Mouse (Mus musculus) heart, embryonic 13.5 days (tissue): Measurements from ENCODE around the gene Arrdc4. TPM values are rescaled to one million over a fixed set of nuclear protein-coding genes. Genes with fewer than 3 reads are reported as not detected.
A peak's percentile ranks its signal among the peaks of the same experiment; 100 is the strongest.

Experiments used
- ATAC-seq: fragments of 200-750 bp; cut with Nextera tagmentation; 2 replicates; pipeline ENCODE4 v1.8.0; 2017; ENCODE audit warnings: moderate TSS enrichment; ENCODE audit not compliant: insufficient number of reproducible peaks, low FRiP score, low TSS enrichment; ENCODE audit errors: extremely low read depth
- H3K27ac ChIP-seq: fragments of 300-500 bp; sonication (generic); replicated peaks from 2 replicates; pipeline ENCODE4 v1.5.1; 2015; ENCODE audit warnings: moderate library complexity, mild to moderate bottlenecking, inconsistent platforms
- H3K27me3 ChIP-seq: fragments of 300-500 bp; sonication (generic); replicated peaks from 2 replicates; pipeline ENCODE4 v1.6.1; 2015; ENCODE audit warnings: mild to moderate bottlenecking, inconsistent platforms
- H3K36me3 ChIP-seq: fragments of 300-500 bp; sonication (generic); 2 replicates; pipeline ENCODE4 v1.6.1; 2015; ENCODE audit warnings: mild to moderate bottlenecking, inconsistent platforms
- H3K4me1 ChIP-seq: fragments of 300-500 bp; sonication (generic); 2 replicates; pipeline ENCODE4 v1.6.1; 2015; ENCODE audit warnings: inconsistent platforms
- H3K4me2 ChIP-seq: fragments of 300-500 bp; sonication (generic); 2 replicates; pipeline ENCODE4 v1.6.1; 2015; ENCODE audit warnings: inconsistent platforms, mild to moderate bottlenecking, moderate library complexity
- H3K4me3 ChIP-seq: fragments of 300-500 bp; sonication (generic); 2 replicates; pipeline ENCODE4 v1.5.1; 2015; ENCODE audit warnings: moderate library complexity, mild to moderate bottlenecking, inconsistent platforms
- H3K9ac ChIP-seq: fragments of 300-500 bp; sonication (generic); 2 replicates; pipeline ENCODE4 v1.6.1; 2015; ENCODE audit warnings: inconsistent platforms, mild to moderate bottlenecking, moderate library complexity
- H3K9me3 ChIP-seq: fragments of 300-500 bp; sonication (generic); 2 replicates; pipeline ENCODE4 v1.6.1; 2016; ENCODE audit warnings: inconsistent platforms
- WGBS: fragments of 180-500 bp; shearing (Covaris S2); methylation state at CpG from one replicate; pipeline ENCODE4 v1.1.7; 2015; ENCODE audit warnings: mixed read lengths; 5-methylcytosine and 5-hydroxymethylcytosine counted together
- polyA plus RNA-seq: library from polyadenylated mRNA; unstranded; fragments of >200 nt; fragmentation: Nextera tagmentation; extraction: Ambion mirVana; gene quantifications from 2 replicates; pipeline ENCODE4 v1.2.1, GENCODE M21; 2015

The Arrdc4 gene
- polyA plus RNA-seq, 1 experiment from 2014 or later: 13.6 TPM

DNA sequence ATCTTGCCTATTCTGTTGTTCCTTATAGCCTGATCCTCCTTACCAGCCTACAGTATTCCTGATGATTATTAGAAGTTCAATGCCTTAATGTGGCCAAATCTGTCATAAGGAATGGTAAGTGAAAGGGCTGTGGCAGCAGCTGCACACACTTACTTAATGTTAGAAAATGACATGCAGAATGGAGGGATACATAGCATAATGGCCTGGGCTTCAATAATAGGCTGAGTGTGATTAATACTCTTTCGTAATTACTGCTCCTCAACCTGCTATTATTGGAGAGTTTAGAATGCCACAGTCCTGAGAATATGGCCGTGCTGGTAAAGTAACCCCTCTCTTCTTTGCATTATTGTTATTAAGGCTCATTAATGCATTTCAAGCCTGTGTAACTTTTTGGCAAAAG lies 4.8 kb downstream of the Arrdc4 start:
- H3K27me3 ChIP-seq: no peaks in the 10 kb centered on the region
- peaks cover 56% of the 10 kb centered on the region for H3K36me3 ChIP-seq
- peaks cover 23% of the 10 kb centered on the region for H3K4me1 ChIP-seq
- ATAC-seq: no peak
- no peak overlapping the region for H3K9ac ChIP-seq
- H3K27ac ChIP-seq: no peak overlapping the region
- no peak overlapping the region for H3K4me2 ChIP-seq
- H3K4me3 ChIP-seq: no peak overlapping the region
- 87% methylated on average over 2 of the region's 2 CpGs for WGBS
- H3K9me3 ChIP-seq: no peaks in the 10 kb centered on the region

DNA sequence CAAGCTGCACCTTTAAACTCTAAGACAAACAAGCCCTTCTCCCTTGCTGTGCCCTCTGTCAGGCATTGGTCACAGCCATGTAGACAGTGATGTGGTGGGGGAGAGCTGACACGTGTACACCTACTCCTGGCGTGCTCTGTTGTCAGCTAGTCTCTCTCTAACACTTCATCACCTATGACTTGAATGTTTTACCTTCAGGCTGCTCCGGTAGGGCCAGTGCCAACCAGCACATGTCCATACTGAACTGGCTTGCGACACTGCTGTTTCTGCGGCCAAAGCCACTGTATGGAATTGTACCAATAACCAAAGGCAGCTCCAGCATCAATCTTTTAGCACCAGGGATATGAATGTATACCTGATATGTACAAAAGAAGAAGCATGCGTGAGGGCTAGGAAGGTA lies 8.3 kb downstream of the Arrdc4 start:
- Histone ChIP-seq H3K36me3 (peaks cover 82% of the 10 kb centered on the region), H3K9me3 (no peaks in the 10 kb centered on the region), H3K27me3 (no peaks in the 10 kb centered on the region), H3K4me2 (no peak overlapping the region), H3K4me1 (no peaks in the 10 kb centered on the region), H3K4me3 (no peak overlapping the region), H3K9ac (no peak overlapping the region), H3K27ac (no peak overlapping the region)
- WGBS: 83% methylated on average over 6 of the region's 6 CpGs
- no peak for ATAC-seq

DNA sequence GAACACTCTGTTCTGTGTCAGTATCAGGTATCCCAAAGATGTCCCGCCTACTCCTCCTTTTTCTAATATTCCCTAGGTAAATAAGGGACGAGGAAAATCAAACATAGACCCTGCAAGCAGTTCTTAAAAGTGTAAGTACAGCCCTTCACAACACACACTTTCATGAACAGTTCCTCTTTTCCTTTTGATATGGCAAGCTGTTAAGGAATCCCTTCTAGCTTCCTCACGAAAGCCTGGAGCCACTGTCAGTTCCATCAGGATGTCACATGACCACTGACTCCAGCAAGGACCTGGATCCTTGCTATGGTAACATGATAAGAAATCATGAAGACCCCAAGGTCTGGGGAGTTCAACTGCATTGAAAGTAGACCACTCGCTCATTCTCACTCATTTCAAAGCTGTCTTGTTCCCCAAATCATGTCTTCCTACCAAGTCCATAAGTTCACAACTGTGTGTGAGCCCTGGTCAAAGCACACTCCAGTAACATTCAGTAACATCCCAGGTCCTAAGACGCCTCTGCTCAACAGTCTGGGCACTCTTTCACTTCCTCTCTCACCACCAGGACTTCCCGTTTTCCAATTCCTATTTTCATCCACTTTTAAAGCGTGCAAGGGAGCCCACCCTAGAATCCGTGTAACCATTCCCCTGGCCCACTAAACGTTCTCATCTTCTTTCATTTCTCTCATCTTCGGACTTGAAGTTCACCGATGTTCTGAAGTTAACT lies 10.2 kb downstream of the Arrdc4 start:
- 74% methylated on average over 11 of the region's 11 CpGs for WGBS
- Histone ChIP-seq H3K4me2 (no peak overlapping the region), H3K4me3 (no peak overlapping the region), H3K4me1 (no peaks in the 10 kb centered on the region), H3K9ac (no peak overlapping the region), H3K27ac (no peak overlapping the region), H3K9me3 (no peaks in the 10 kb centered on the region), H3K36me3 (peaks cover 72% of the 10 kb centered on the region), H3K27me3 (no peaks in the 10 kb centered on the region)
- ATAC-seq: no peak

DNA sequence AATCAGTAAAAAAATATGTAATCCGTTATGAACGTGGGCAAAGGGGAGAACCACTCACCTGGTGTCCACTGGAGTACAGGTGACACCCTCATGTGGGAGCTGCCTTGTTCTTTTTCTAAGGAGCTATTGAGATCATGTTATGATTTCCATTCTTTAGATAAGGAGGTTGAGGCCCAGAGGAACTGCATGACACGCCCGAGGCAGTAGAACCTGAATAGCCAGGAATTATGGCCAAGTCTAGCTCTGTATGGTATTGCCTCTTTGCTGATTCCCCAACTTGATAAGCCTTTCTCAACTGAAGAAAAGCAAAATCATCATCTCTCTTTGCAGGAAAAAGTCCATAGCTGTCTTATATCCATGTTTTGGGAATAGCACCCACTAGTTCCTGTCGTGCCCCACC lies 22.7 kb downstream of the Arrdc4 start:
- Histone ChIP-seq H3K36me3 (no peaks in the 10 kb centered on the region), H3K9ac (no peak overlapping the region), H3K4me1 (no peaks in the 10 kb centered on the region), H3K4me3 (no peak overlapping the region), H3K27me3 (no peaks in the 10 kb centered on the region), H3K9me3 (no peaks in the 10 kb centered on the region), H3K27ac (no peak overlapping the region), H3K4me2 (no peak overlapping the region)
- 81% methylated on average over 5 of the region's 5 CpGs for WGBS
- ATAC-seq: no peak

DNA sequence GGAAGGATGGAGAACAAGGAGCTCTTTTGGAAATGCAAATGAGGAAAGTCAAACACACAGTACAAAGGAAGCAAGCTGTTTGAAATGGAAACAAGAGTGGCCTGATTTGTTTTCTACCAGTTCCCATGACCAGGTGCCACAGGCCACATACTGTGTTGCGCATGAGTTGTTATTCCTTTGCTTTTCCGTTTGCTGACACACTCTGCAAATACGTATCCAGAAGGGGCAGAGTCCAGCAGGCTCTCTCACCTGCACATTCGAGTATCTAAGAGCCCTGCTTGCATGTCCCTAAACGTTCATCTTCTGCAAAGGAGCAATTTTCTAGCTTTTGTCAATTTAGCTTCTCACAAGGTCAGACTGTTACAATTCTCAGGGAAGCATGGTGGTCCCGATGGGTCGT lies 24.3 kb downstream of the Arrdc4 start:
- no peaks in the 10 kb centered on the region for H3K27me3 ChIP-seq
- H3K4me3 ChIP-seq: no peak overlapping the region
- no peak overlapping the region for H3K9ac ChIP-seq
- 75% methylated on average over 7 of the region's 7 CpGs for WGBS
- H3K9me3 ChIP-seq: no peaks in the 10 kb centered on the region
- no peak for ATAC-seq
- no peaks in the 10 kb centered on the region for H3K4me1 ChIP-seq
- H3K4me2 ChIP-seq: no peak overlapping the region
- H3K27ac ChIP-seq: no peak overlapping the region
- H3K36me3 ChIP-seq: no peaks in the 10 kb centered on the region

DNA sequence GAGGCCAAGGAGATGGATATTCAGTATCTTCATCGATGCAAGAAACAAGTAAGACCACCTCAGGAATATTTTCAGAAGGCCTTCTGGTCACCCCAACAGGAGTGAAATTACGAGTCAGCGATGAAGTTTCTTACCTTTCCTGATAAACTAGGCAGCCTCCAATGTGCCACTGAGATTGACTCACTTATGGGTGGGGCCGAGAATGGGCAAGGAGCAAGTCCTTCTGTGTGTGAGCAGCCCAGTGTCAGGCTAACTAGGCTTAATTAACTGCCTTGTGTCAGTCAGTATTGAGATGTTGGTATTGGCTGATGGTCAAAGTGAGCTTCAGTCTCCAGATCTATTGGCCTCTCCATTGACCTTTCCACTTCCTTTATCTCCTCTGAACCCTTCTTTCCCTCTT lies 27.5 kb downstream of the Arrdc4 start:
- H3K4me2 ChIP-seq: no peak overlapping the region
- H3K27ac ChIP-seq: no peak overlapping the region
- H3K9me3 ChIP-seq: no peaks in the 10 kb centered on the region
- H3K4me3 ChIP-seq: no peak overlapping the region
- no peaks in the 10 kb centered on the region for H3K36me3 ChIP-seq
- peaks cover 18% of the 10 kb centered on the region for H3K4me1 ChIP-seq
- 80% methylated on average over 4 of the region's 4 CpGs for WGBS
- ATAC-seq: no peak
- no peaks in the 10 kb centered on the region for H3K27me3 ChIP-seq
- H3K9ac ChIP-seq: no peak overlapping the region

DNA sequence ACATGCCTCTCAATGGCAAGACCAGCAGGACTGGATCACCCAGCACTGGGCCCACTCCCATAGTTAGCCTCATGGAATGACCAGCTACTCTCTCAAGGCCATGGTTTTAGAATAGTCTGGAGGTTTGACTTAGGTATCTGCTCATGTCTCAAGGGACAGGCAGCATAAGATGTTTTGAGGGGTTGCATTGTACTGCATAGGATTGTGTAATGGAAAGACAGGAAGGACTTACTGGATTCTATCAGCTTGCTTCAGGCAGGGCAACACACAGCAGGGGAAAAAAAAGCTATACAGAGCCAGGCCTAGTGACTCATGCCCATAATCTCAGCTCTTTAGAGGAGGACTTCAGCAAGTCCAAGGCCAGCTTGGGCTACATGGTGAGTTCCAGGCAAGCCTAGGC lies 31.1 kb downstream of the Arrdc4 start:
- no peaks in the 10 kb centered on the region for H3K27me3 ChIP-seq
- no peaks in the 10 kb centered on the region for H3K9me3 ChIP-seq
- no peak for ATAC-seq
- H3K4me3 ChIP-seq: no peak overlapping the region
- peak overlapping the region; percentile 72 for H3K27ac ChIP-seq
- peak overlapping the region; percentile 34; the same call in 1 of the 2 replicates for H3K4me2 ChIP-seq
- peaks cover 19% of the 10 kb centered on the region for H3K4me1 ChIP-seq
- no peaks in the 10 kb centered on the region for H3K36me3 ChIP-seq
- no peak overlapping the region for H3K9ac ChIP-seq

DNA sequence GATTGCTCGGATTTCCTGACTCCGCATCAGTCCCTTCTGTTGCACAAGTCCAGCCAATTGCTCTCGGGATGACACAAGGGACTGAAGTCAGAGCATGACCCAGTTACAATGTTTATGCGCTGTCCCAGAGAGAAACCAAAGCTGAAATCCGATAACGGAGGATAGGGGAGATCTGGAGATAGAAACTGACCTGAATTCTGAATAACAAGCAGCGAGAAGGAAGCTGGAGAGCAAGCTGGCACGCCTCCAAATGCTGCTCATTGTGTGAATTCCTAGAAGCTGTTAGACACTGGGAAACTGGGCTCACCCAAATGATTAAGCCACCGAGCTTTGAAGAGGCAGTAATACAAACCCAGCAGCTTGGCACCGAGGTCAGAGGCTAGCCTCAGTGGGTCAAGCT lies 31.5 kb downstream of the Arrdc4 start:
- ATAC-seq: no peak
- Histone ChIP-seq H3K9me3 (no peaks in the 10 kb centered on the region), H3K4me1 (peaks cover 23% of the 10 kb centered on the region), H3K9ac (no peak overlapping the region), H3K27ac (peak overlapping the region; percentile 72), H3K36me3 (no peaks in the 10 kb centered on the region), H3K27me3 (no peaks in the 10 kb centered on the region), H3K4me2 (peak overlapping the region; percentile 34; the same call in 1 of the 2 replicates), H3K4me3 (no peak overlapping the region)
- WGBS: 26% methylated on average over 10 of the region's 10 CpGs

DNA sequence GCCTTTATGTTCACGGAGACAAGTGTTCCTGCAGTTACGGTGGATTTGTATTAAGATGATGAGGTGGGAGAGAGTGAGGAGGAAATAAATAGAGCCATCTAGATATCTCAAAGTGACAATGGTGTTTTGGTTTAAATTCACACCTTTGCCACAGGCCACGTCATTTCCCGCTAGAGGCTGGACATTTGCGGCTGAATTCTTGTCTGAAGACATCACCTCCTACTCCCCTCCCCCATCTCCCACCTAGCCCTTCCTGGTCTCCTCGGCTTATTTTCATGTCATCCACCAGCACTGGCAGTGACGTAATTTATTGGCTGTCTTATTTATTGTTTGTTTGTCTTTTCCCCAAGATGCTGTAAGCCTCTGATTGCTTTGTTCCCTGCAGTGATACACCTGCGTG lies 32.1 kb downstream of the Arrdc4 start:
- WGBS: 56% methylated on average over 8 of the region's 8 CpGs
- H3K27ac ChIP-seq: peak overlapping the region; percentile 72; the same call in 1 of the 2 replicates

DNA sequence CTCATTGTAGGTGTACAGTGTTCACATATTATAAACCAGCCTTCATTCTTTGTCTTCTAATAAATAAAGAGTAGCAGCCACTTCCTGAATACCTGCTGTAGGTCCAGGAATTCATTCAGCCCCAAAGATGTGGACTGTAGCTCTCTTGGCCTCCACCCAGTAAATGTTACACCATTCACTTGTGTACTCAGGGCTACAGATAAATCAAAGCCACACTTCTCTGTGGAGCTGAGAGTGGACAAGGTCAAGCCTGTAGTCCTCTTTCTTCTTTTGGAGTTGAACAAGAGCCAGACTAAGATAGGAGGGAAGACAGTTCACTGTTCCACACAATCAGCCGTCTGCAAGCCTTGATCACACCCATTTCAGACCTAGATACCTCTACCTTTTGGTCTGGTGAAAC lies 36.1 kb downstream of the Arrdc4 start:
- Histone ChIP-seq H3K27me3 (no peaks in the 10 kb centered on the region), H3K4me3 (no peak overlapping the region), H3K9me3 (no peaks in the 10 kb centered on the region), H3K36me3 (no peaks in the 10 kb centered on the region), H3K27ac (no peak overlapping the region), H3K9ac (no peak overlapping the region), H3K4me2 (no peak overlapping the region), H3K4me1 (peaks cover 18% of the 10 kb centered on the region)
- no peak for ATAC-seq
- 39% methylated on average over 1 of the region's 1 CpGs for WGBS

More for the DNA sequence above, 32.1 kb downstream of the Arrdc4 start:
- H3K9me3 ChIP-seq: no peaks in the 10 kb centered on the region
- ATAC-seq: no peak
- peaks cover 23% of the 10 kb centered on the region for H3K4me1 ChIP-seq
- H3K4me2 ChIP-seq: peak overlapping the region; percentile 34; the same call in 1 of the 2 replicates
- H3K36me3 ChIP-seq: no peaks in the 10 kb centered on the region
- no peak overlapping the region for H3K9ac ChIP-seq
- H3K27me3 ChIP-seq: no peaks in the 10 kb centered on the region
- no peak overlapping the region for H3K4me3 ChIP-seq

DNA sequence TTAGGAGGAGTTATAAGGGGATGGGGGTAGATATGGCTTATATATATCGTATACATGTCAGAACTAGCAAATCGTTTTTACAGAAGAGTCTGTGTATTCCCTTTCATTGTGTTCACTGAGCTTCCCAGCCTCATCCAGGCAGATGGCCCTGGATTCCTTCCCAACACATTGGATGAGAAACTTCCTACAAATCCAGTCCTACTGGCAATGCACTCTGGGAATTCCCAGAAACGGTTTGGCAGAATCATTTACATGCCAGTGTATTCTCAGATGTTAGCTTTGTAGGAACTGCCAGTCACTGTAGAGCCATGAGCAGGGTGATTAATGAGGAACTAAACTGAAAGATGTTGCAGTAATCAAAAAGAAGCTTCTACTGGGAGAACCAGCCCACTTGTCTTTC lies 36.6 kb downstream of the Arrdc4 start:
- Histone ChIP-seq H3K4me1 (peaks cover 13% of the 10 kb centered on the region), H3K9me3 (no peaks in the 10 kb centered on the region), H3K27me3 (no peaks in the 10 kb centered on the region), H3K36me3 (no peaks in the 10 kb centered on the region), H3K4me2 (no peak overlapping the region), H3K4me3 (no peak overlapping the region), H3K27ac (no peak overlapping the region), H3K9ac (no peak overlapping the region)
- 69% methylated on average over 3 of the region's 3 CpGs for WGBS
- no peak for ATAC-seq

DNA sequence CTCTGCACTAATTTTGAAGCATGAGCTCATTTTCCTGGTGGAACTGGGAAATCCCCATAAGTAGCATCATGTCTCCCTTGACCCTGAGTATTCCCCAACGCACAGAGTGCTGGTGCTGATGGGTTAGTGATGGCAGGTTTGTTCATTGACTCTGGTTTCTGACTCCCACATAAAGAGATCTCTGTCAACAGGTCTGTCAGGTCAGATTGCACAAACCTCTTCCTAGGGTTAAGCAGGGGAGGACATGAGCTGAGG lies 39.8 kb downstream of the Arrdc4 start:
- no peaks in the 10 kb centered on the region for H3K9me3 ChIP-seq
- H3K4me2 ChIP-seq: no peak overlapping the region
- 39% methylated on average over 1 of the region's 1 CpGs for WGBS
- H3K4me1 ChIP-seq: peaks cover 5% of the 10 kb centered on the region
- H3K4me3 ChIP-seq: no peak overlapping the region
- no peak overlapping the region for H3K27ac ChIP-seq
- H3K27me3 ChIP-seq: no peaks in the 10 kb centered on the region
- no peaks in the 10 kb centered on the region for H3K36me3 ChIP-seq
- no peak overlapping the region for H3K9ac ChIP-seq
- no peak for ATAC-seq
